Mouse (Mus musculus): ENCODE data around the gene Zfp628.

Gene Zfp628

DNA sequence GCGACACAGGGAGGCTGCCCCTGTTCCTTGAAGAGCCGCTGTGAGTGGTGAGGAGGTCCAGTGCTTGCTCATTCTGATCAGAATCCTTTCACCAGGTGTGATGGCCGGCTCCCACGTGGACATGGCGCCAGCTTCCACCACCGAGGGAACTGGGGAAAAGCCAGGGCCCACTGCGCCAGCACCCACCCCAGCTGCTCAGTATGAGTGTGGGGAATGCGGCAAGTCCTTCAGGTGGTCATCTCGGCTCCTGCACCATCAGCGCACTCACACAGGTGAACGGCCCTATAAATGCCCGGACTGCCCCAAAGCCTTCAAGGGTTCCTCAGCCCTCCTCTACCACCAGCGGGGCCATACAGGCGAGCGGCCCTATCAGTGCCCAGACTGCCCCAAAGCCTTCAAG is 3.7 kb downstream of the Zfp628 start:
- no peak for DNase-seq (ENCODE audit: low spot score)

DNA sequence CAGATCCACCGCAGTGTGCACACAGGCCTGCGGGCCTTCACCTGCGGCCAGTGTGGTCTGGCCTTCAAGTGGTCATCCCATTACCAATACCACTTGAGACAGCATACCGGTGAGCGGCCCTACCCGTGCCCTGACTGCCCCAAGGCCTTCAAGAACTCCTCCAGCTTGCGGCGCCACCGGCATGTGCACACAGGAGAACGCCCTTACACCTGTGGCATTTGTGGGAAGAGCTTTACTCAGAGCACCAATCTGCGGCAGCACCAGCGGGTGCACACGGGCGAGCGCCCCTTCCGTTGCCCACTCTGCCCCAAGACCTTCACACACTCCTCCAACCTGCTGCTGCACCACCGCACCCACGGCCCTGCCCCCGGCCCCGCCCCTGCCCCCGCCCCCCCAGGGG is 4.1 kb downstream of the Zfp628 start:
- DNase-seq (ENCODE audit: low spot score) = no peak

DNA sequence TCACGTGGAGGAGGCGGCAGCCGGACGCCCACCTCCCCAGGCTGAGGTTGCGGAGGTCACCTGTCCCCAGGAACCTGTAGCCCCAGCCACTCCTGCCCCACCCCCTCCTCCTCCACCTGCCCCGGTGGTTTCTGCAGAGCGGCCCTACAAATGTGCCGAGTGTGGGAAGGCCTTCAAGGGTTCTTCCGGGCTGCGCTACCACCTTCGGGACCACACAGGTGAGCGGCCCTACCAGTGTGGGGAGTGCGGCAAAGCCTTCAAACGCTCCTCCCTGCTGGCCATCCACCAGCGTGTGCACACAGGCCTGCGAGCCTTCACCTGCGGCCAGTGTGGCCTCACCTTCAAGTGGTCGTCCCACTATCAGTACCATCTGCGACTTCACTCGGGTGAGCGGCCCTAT is 5.0 kb downstream of the Zfp628 start:
- DNase-seq (ENCODE audit: low spot score) = no peak

DNA sequence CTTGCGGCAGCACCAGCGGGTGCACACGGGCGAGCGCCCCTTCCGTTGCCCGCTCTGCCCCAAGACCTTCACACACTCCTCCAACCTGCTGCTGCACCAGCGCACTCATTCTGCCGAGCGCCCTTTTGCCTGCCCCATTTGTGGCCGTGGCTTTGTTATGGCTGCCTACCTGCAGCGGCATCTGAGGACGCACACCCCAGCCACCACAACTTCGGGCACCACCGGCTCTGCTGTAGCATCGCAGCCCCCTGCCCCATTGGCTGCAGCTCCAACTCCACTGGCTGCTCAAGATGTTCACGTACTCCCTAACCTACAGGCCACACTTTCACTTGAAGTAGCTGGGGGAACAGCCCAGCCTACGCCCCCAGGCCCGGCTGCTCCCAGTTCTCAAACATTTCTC is 5.5 kb downstream of the Zfp628 start:
- no peak for DNase-seq (ENCODE audit: low spot score)

DNA sequence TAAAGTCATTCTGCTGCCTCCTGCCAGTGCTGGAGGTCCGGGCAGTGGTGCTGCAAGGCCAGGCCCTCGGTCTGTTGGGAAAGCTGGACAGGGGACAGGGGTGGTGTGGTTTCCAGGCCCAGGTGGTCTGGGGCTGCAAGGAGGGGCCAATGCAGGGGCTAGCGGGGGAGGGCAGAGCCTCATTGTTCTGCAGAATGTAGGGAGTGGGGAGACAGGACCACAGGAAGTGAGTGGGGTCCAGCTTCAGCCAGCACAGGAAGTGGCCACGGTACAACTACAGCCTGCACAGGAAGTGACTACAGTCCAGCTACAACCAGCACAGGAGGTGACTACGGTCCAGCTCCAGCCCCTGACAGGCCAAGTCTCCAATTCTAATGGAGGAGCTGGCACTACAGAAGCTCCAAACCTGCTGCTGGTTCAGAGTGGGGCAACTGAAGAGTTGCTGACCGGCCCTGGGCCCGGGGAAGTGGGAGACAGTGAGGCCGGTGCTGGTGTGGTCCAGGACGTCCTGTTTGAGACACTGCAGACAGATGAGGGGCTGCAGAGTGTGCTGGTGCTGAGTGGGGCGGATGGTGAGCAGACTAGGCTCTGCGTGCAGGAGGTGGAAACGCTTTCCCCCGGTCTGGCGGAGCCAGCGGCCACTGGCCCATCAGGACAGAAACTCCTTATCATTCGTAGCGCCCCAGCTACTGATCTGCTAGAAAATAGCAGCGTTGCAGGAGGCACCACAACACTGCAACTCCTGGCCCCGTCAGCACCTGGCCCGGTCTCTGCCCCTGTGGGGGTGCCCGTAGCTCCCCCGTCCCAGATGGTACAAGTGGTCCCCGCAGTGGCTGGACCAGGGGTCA is 6.2 kb downstream of the Zfp628 start:
- peak; percentile 34 for DNase-seq (ENCODE audit: low spot score)

DNA sequence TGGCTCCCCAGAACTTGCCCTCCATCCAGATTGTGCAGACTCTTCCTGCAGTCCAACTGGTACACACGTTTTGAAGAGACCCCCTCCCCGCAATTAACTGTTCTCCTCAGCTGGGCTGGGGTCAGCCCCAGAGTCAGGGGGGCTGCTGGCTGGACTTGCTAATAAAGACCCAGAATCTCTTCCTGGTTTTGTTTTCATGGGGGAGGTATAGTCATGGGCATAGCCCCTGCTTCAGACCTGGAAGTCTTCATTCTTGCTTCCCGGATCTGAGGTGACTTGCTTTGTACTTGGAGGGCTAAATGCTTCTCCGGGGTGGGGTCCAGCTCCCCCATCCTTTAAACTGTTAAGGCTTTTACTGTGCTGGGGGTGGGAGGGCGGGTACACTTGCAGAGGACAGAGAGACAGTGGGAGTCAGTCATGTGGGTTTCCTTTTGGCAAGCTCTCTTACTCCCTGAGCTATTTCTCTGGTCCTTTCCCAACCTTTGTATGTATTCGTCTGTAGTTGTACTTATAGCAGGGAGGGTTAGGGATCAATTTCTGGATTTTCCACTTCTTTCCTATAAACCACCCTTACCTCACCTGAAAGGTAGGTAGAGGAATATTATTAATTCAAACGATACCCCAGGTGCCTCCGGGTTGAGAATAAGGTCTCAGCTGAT is 6.9 kb downstream of the Zfp628 start, which contains the start of gene Nat14:
TSS of gene Nat14 (plus strand) at position 205 of the 659 bp plus-strand sequence.
- no peak for DNase-seq (ENCODE audit: low spot score)

DNA sequence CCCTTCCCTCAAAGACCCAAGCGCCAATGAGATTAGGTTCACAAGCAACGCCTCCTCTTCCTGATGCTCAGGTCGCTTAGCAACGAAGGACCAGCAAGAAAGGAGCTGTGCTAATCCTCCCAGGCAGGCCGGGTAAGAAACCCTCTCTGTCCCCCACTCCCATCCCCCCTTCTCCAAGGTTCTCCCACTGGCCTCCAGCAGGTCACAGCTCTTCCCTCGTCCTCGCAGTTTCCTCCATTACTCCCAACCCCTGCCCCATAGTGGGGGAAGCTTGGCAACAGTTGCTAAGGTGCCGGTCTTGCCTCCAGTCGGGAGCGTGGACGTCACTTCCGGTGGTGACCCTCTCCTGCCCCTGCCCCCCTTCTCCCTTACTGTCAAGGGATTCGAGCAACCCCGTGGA is 7.5 kb downstream of the Zfp628 start:
- DNase-seq (ENCODE audit: low spot score) = peak; percentile 74

DNA sequence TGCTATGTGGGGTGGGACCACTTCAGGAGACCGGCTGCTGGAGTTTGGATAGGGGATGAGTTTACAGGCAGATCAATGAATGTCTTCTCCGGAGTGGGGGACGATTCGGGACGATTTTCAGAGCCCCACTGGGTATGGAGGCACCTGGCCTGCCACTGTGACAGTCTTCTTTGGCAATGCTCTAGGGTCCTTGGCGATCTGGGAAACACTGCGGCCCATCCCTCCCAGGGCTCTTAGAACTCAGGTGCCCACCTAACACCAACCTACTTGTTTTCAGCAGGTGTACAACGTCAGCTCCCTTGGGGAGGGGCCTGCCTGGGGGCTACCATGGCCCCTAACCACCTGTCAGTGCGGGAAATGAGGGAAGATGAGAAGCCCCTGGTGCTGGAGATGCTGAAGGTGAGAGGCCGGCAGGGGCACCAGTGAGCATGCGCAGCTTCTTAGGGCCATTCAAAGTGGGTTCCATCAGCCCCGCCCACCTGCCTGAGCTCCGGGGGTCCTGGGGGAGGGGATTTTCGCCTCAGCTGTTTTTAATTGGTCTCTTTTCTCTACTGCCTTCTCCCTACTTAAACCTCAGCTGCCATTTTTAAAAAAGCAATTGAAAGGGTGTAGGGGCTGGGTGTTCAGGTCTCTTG is 8.0 kb downstream of the Zfp628 start:
- DNase-seq (ENCODE audit: low spot score) = peak; percentile 46

DNA sequence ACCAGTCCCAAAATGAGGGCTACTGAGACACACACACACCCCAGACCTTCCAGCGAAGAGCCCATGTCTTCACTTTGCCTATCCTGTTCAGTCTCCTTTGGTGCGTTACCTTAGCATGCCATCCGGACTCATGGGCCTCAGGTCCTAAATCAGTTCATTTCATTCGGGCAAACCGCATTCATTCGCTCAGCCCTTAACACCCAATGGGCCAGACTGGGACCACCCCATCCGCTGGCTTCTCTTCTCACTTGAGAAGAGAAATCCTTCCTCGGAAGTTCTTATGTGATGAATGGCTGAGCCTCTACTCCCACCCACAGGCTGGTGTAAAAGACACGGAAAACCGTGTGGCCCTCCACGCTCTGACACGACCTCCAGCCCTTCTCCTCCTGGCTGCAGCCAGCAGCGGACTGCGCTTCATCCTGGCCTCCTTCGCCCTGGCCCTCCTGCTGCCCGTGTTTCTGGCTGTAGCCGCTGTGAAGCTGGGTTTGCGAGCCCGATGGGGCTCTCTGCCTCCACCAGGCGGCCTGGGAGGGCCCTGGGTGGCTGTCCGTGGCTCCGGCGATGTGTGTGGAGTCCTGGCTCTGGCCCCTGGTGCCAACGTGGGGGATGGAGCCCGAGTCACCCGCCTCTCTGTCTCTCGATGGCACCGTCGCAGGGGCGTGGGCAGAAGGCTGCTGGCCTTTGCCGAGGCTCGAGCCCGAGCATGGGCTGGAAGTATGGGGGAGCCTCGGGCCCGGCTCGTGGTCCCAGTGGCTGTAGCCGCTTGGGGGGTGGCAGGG is 8.8 kb downstream of the Zfp628 start:
- no peak for DNase-seq (ENCODE audit: low spot score)

DNA sequence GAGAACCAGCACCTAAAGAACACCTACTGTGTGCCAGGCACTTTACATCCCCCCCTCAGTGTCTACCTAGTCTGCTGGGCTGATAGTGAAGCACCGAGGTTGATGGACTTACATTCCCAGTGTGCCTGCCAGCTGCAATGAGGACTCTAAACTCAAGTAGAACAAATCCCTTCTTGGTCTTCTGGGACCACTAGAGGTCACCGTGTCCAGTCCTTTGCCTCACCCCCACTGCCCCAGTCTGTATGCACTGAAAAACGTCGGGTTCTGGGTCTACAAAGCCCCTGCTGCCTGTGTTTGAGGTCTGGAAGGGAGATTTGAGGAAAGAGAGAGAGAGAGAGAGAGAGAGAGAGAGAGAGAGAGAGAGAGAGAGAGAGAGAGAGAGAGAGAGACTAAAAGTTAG is 9.5 kb downstream of the Zfp628 start:
- DNase-seq (ENCODE audit: low spot score) = no peak

DNA sequence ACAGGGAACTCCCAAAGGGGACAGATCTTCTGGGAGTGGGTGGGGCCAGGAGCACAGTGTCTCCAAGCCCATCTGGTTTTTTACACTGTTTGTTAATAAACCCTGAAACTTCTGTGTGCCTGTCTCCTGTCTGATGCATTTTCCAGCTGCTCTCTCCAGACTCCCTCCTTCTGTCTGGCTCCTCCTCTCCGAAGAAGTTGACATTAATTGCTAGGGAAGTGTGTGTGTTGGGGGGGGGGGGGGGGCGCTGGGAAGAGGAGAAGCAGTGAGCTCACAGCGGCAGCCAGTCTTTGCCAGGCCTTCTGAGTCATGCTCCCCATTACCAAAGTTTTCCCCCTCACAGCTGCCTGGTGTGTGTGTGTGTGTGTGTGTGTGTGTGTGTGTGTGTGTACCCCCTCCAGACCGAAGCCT is 9.9 kb downstream of the Zfp628 start:
- DNase-seq (ENCODE audit: low spot score) = peak; percentile 68

DNA sequence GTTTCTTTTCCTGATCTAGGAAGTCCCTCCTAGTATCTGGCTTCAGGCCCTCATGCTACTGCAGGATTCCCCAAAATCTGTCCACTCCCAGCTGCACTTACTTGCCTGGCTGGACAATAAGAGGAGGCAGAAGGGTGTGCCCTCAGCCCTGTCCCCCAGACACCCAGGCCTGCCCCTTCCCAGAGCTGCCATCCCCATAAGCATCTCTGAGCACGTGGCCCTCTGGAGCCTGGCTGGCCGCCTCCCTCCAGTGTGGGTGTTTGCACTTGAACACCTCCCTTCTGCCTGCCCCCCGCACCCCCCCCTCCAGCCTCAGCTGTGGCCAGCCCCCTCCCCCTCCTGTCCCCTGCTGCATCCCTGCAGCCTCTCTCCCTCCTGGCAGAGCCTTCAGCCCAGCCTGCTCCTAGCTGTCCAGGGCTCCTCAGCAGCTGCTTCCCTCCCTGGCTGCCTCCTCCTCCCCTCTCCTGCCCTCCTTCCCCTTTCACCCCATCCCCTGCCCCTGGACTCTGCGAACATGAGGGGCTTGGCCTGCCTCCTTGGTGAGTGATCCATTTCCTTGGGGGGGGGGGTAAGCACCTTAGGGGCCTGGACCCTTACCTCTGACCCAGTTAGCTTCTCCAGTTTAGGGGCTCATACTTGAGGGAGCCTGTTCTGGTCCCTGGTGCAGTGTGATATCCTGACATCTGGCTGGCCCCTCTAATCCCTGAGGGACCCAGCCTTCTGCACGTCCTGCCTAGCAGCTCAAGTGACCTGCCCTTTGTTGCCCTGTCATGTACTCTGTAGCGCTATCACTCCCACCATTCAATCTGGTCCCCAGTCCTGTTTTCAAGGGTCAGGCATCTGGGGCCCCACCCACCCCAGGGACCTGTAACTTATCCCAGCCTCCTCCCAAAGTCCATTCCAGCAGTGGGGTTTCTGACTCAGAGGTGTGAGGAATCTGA is 10.7 kb downstream of the Zfp628 start, which contains the start of gene Ssc5d:
TSS of gene Ssc5d (plus strand) at position 345 of the 941 bp plus-strand sequence.
- DNase-seq (ENCODE audit: low spot score) = peak; percentile 48

DNA sequence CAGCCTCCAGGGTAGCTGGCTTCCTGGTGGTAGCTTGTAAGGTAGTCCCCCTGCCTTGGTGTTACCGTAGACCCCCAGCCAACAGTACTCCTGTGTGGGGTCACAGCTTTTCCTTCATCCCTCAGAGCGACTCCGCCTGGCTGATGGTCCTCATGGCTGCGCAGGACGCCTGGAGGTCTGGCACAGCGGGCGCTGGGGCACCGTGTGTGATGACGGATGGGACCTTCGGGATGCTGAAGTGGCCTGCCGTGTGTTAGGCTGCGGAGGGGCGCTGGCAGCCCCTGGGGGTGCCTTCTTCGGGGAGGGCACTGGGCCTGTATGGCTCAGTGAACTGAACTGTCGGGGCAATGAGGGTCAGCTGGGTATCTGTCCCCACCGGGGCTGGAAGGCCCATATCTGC is 11.8 kb downstream of the Zfp628 start:
- no peak for DNase-seq (ENCODE audit: low spot score)

DNA sequence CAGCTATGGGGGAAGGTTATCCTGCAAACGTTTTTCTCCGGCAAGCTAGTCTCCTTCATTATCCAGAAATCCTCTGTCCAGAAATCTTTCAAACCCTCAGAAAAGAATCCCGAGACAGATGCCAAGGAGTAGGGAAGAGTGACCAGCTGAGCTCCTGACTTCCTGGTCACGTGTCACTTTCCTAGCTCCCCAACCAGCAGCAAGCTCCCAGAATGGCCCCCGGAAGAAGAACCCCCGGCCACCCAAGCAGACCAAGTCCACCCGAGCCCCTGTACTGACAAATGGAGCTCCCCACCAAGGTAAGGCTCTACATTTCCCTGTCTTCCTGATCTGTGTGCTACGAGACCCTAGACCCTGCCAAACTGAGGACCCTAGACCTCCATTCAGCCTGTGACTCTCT is 12.7 kb downstream of the Zfp628 start:
- no peak for DNase-seq (ENCODE audit: low spot score)

DNA sequence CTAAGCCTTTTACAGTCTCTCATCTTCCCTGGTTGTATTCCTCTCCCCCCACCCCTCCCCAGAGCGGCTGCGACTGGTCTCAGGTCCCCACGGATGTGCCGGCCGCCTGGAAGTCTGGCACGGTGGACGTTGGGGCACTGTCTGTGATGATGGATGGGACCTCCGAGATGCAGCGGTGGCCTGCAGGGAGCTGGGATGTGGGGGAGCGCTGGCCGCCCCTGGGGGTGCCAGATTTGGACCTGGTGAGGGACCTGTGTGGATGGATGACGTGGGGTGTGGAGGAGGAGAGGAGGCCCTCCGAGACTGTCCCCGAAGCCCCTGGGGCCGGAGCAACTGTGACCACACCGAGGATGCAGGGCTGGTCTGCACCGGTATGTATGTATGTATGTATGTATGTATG is 13.3 kb downstream of the Zfp628 start:
- DNase-seq (ENCODE audit: low spot score) = no peak

DNA sequence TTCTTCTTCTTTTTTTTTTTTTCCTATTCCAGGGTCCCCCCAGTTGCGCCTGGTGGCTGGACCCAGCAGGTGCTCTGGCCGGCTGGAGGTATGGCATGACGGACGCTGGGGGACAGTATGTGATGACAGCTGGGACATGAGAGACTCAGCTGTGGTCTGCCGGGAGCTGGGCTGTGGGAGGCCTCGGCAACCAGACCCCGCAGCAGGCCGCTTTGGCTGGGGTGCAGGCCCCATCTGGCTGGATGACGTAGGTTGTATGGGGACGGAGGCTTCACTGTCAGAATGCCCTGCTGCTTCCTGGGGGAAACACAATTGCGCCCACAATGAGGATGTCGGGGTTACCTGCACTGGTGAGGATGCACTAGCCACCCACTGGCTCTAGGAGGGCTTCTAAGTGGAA is 18.1 kb downstream of the Zfp628 start:
- no peak for DNase-seq (ENCODE audit: low spot score)

DNA sequence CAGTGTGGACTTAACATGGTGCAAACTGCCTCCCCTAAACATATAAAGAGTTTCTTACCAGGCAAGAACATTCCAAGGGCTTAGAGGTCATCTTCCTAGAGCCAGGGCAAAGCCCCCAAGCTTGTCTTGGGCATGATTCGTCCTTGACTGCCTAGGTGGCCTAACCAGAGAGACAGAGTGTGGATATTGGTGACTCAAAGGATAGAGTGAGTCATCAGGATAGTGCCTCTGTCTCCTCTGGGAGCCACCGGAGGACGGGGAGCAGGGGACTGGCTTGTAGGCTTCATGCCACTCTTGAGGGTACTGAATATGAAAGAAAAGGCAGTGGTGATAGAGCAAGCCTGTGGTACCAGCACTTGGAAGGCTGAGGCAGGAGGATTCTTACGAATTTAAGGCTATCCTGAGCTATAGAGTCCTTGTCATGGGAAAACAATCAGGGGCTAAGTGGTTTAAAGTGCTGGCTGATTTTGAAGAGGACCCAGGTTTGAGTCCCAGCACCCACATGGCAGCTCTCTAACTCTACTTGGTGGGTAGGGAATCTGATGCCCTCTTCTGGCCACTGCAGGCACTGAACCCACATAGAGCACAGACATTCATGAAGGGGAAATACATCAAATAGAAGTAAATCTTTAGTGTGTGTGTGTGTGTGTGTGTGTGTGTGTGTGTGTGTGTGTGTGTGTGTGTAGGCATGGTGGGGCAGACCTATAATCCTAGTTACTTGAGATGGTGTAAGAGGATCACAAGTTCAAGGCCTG is 19.3 kb downstream of the Zfp628 start:
- no peak for DNase-seq (ENCODE audit: low spot score)

DNA sequence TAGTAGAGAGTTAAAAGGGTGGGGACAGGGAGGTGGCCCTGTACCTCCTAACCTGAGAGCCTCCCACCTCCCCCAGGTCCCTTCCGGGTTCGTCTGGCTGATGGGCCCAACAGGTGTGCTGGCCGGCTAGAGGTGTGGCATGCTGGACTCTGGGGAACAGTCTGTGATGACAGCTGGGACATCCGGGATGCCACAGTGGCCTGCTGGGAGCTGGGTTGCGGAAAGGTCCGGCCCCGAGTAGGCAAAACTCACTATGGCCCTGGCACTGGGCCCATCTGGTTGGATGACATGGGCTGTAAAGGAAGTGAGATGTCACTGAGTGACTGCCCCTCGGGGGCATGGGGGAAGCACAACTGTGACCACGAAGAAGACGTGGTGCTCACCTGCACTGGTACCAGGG is 21.8 kb downstream of the Zfp628 start:
- no peak for DNase-seq (ENCODE audit: low spot score)

DNA sequence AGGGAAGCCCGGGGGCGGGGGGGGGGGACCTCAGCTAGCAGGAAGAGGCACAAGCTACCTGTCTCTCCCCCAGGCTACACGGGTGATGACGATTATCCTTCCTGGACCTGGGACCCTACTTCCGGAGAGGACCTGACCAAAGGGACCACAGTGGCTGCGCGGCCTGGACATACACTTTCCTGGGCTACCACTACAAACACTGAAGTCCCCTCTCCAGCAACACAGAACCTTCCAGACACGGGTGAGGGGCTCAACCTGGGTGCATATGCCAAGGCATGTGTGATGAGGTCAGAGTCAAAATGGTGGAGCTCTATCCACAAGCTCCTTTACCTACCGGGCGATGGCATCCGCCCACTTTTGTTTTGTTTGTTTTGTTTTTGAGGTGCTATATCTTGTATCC is 22.4 kb downstream of the Zfp628 start:
- no peak for DNase-seq (ENCODE audit: low spot score)

DNA sequence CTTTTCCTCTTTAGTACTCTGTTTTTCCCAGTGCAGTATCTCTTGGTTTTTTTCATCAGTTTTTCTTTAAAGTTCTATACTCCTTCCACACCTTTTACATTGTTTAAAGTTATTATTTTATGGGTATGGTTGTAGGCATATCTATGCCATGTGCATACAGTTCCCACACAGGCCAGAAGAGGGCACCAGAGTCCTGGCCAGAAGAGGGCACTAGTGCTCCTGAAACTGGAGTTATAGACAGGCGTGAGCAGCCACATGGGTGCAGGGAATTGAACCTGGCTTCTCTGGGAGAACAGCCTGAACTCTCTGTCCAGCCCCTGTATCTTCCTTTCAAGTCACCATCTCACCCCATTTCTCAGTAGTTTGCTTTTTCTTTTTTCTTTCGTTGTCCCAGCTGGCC is 23.4 kb downstream of the Zfp628 start:
- DNase-seq (ENCODE audit: low spot score) = no peak

All from yolk sac, embryonic 10.5 days (tissue).